Mouse (Mus musculus): ENCODE measurements around the gene Tbccd1.

Gene Tbccd1

GRCm38 (mm10) chr16:22856773-22857172, 696 bp downstream of the Tbccd1 start:
- DNase-seq (ENCODE audit: low spot score) = no peak

DNA sequence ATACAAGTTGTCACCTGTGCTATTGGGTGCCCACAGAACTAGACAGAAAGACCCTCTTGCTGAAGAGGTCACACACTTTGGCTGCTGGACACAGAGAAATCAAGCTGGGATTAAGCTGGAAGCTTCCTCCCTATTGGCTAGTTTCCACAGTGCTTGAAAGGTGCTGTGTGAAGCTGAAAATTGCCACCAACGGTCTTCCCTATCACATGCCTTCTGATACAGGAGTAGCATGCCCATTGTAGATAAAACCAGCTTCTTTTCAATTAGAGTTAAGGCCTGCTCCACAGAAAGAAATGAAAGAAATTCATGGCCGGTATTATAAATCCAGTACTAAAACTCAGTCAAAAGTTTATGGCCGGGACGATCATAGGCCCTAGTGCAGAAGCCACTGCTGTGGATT, 4.8 kb downstream of the Tbccd1 start:
- DNase-seq (ENCODE audit: low spot score) = no peak

DNA sequence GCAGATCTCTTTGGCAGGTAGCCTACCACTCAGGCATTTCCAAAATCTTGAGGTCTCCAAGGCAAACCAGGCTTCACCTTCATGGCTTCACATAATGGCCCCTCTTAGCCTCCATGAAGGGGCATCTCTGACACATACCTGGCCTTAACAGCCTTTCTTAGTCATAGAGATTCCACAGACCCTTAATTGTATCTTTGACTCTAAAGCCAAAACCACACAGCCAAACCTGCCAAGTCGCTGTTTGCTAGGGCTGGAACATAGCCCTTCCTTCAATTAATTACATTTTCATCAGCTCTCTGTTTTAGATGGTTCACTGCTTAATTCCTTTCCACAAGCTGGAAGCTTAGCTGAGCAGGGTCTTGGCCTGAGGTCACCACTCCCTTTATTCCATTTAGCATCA, 9.1 kb downstream of the Tbccd1 start:
- DNase-seq (ENCODE audit: low spot score) = no peak

DNA sequence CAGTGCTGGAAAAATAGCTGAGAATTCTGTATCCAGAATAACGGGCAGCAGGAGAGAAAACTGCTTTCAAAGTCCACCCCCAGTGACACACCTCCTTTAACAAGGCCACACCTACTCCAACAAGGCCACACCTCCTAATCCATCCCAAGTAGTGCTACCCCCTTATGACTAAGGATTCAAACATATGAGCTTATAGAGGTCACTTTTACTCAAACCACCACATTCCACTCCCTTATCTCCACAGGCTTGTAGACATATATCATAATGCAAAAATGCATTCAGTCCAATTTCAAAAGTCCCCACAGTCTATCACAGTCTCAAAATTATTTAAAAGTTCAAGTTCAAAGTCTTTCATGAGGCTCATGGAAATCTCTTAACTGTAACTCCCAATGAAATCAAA, 9.8 kb downstream of the Tbccd1 start:
- DNase-seq (ENCODE audit: low spot score) = no peak

DNA sequence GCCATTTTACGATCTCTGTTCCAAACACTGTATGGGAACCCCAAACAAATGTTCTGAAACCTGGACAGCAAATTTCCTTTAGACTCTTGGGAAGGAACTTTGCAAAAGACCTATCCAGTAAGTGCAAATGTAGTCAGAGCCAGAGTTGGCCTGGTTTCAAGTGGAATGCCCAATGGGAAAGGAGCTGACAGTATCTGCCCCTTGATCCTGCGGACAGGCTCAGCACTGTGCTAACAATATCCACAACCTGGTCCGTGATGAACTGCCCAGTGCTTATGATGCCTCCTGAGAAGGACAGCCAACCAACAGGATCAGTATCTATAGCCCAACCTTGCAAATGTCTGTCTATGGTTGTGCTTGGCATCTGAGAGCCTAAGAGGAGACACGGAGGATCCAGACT, 12.0 kb downstream of the Tbccd1 start:
- no peak for DNase-seq (ENCODE audit: low spot score)

GRCm38 (mm10) chr16:22844834-22845233, 12.6 kb downstream of the Tbccd1 start:
- DNase-seq (ENCODE audit: low spot score) = no peak

- peak; percentile 91 for DNase-seq (ENCODE audit: low spot score)
These were observed 13.2 kb downstream of the Tbccd1 start for GRCm38 (mm10) chr16:22844061-22844801.

DNA sequence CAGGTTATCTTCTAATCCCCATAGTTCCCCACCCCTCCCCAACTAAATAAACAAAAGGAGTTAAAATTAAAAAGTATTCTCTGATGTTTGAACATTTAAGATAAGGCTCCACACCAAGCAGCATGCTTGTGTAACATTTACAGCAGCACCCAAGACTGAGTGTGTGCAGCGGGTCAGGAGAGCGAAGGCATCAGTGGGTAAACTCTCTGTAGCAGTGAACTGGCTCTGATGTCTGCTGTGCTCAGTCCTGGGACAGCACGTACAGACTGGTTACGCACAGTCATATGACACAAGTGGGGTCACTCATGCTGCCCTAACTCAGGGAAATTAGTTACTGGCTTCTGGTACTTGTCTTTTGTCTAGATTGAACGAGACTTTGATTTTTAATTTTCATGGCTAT, 14.6 kb downstream of the Tbccd1 start:
- no peak for DNase-seq (ENCODE audit: low spot score)

GRCm38 (mm10) chr16:22839146-22839857, 18.2 kb downstream of the Tbccd1 start:
- DNase-seq (ENCODE audit: low spot score) = no peak

DNA sequence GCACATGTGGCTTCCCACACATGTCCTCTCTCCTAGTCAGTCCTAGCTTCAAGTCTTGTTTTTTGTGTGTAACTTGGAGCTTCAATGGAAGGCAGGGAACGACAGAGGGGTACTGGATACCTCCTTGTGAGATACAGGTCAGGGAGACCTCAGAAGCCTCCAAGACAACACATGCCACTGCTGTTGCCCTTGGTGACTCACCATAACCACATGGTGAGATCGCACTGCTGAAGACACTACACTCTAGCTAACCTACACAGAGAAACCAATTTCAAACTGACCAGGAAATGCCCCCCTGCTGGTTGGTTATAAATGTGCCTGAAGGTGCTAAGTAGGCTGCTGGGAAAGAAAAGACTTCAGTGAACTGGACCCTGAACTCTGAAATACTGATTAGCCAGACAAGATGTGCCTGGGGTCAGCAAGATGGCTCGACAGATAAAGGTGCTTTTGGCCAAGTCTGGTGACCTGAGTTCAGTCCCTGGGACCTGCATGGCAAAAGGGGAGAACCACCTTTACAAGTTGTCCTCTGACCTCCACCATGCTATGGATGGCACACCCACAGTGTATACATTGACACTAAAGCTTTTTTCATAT, 24.4 kb downstream of the Tbccd1 start:
- no peak for DNase-seq (ENCODE audit: low spot score)

DNA sequence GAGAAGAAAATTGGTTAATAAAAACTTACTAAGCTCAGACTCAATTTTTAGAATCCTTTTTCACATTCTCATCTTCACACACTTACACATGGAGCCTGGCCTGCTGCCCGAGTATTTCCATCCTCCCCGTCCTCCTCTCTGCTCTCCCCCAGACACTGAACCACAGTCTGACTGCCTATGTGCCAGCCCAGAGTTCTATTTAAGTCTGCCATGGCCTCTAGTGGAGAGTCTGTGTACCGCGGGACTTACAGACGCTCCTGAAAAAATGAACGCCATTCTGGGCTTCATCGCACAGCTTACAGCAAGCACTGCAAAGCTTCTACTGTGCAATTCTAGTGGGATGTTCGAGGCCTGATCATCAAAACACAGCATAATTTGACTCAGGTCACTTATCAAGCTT, 36.7 kb downstream of the Tbccd1 start:
- peak; percentile 49 for DNase-seq (ENCODE audit: low spot score)

DNA sequence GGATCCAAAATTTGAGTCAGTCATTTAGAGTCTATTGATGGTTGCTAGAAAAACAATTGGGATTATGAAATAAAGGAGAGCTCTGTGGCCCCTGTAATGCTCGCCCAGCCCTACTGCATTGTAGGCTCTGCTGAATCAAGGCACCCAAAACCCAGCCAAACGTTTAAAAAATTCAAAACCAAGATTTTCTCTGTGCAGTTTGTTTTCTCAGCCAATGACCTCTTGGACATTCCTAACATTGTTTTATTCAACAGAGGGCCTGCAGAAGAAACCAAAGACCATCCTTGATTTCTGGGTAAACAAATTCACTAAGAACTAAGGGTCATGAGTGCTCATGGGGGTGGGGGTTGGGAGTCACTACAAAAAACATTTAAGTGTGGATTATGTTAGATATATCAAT, 46.0 kb downstream of the Tbccd1 start, which contains the start of gene Crygs:
Gene Crygs (minus strand): TSS at position 101 of the 400 bp plus-strand sequence.
- no peak for DNase-seq (ENCODE audit: low spot score)

GRCm38 (mm10) chr16:22807468-22808070, 49.9 kb downstream of the Tbccd1 start:
- DNase-seq (ENCODE audit: low spot score) = peak; percentile 76

DNA sequence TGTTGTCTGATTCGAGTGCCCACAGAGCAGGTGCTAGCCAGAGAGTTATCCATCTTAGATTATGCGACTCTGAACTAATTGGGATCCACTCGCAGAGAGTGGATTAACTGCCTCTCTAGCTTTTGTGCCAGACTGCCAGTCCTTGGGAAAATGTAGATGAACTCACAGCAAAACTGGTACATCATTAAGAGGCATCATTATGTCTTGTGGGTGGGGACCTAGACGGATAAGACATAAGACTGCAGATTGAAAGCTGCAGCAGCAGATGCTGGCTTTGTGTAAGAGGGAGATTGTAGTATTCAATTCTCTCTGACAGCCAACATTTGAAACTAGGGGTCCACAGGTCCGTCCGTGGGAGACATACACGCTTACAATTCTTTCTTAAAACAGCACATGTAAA, 54.7 kb downstream of the Tbccd1 start:
- no peak for DNase-seq (ENCODE audit: low spot score)

DNA sequence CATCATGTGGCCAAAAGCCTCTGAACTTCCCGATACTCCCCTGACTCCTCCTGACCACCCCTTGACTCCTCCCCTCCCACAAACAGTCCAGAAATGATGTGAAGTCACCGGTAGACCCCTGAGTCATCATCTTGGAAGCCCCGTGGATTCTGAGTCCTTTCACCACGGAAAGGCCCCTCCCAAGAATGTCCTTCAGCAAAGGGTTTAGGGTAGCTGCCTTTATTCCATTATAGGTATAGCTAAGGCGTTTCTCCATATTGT, 56.7 kb downstream of the Tbccd1 start:
- peak; percentile 18 for DNase-seq (ENCODE audit: low spot score)

GRCm38 (mm10) chr16:22800026-22800848, 57.2 kb downstream of the Tbccd1 start:
- peak; percentile 77 for DNase-seq (ENCODE audit: low spot score)

GRCm38 (mm10) chr16:22798520-22798919, 58.9 kb downstream of the Tbccd1 start:
- DNase-seq (ENCODE audit: low spot score) = no peak

DNA sequence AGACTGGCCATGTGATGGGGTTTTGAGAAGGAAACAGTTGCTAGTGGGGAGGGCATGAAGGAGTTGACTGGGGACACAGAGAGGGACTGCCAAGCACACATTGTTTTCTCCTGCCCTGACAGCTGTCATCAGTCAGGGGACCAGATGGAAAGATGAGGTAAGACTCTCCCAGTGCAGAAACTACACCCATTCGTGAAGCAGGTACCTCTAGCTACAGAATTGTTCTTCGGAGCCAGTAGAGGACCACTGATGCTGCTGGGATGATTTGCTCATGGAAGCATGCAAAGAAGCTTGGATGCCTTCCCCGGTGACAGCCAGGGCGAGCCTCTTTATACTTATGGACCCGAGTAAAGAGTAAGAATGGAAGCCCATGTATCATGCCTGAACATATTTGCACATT, 59.9 kb downstream of the Tbccd1 start:
- DNase-seq (ENCODE audit: low spot score) = no peak

GRCm38 (mm10) chr16:22795497-22795896, 62.0 kb downstream of the Tbccd1 start:
- peak; percentile 66 for DNase-seq (ENCODE audit: low spot score)

GRCm38 (mm10) chr16:22791235-22791634, 66.2 kb downstream of the Tbccd1 start:
- DNase-seq (ENCODE audit: low spot score) = no peak

- no peak for DNase-seq (ENCODE audit: low spot score)
These were observed 67.5 kb downstream of the Tbccd1 start for GRCm38 (mm10) chr16:22789908-22790367.

- no peak for DNase-seq (ENCODE audit: low spot score)
These were observed 74.8 kb downstream of the Tbccd1 start for GRCm38 (mm10) chr16:22782686-22783085.
